Mouse (Mus musculus): Measurements from ENCODE around the gene Dact3. TPM values are rescaled to one million over a fixed set of nuclear protein-coding genes. Genes with fewer than 3 reads are reported as not detected.
A peak's percentile ranks its signal among the peaks of the same experiment; 100 is the strongest.

Gene Dact3
- total RNA-seq, 2 experiments from 2014 or later: 3.9 to 7.1 TPM

DNA sequence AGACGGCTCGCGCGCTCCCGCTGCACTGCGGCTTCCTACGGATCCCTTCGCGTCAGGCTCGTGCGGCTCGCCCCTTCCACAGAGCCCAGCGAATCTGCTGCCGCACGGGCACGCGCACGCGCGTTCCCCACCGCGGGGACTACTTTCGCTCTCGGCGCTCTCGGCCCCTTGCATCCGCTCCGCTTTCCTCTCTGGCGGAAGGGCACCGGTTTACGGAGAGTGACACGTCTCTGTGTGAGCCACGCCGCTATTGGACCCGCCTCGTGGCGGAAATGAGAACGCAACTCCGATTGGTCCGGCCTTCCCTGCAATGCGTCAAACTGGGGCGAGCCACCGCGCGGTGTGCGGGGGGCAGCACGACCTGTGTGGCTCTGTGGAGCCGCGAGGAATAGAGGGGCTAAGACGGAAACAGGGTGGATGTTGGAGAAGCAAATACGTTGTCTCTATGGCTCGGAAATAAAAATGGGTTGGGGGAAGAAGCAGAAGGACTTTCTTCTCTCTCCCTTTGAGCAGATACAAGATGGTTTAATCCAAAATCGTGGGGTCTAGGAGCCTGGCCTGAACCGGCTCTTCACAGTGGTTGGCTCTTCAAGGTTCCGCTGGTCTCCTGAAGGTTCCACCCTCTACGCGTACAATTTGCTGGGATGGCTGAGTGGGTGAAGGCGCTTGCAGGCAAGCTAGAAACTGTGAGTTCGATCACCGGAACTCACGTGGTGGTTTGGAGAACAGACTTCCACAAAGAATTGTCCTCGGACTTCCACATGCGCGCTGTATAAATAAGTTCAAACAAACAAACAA is 49.1 kb downstream of the Dact3 start, which contains the start of gene Calm3:
TSS of gene Calm3 (minus strand) at position 78 of the 798 bp plus-strand sequence.
- intact Hi-C loops (cut with DNase I; ENCODE audit: low total_unique reads): no loop called here

DNA sequence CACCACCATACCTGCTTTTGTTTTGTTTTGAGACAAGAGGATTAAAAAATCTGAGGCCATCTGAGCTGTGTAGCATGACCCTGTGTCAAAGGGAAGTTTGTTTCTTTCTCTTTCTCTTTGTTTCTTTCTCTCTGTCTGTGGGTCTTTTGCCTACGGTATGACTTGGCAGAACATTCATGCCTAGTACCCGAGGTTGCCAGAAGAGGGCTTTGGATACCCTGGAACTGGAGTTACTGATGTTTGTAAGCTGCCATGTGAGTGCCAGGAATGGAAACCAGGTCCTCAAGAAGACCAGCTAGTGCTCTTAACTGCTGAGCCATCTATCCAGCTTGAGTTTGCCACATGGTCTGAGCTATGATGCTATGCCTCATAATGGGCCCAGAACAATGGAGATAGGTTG is 53.2 kb downstream of the Dact3 start:
- intact Hi-C loops (cut with DNase I; ENCODE audit: low total_unique reads): no loop called here
- no peak for DNase-seq

More for the DNA sequence above, 49.1 kb downstream of the Dact3 start, which contains the start of gene Calm3:
- DNase-seq: peak; percentile 99

DNA sequence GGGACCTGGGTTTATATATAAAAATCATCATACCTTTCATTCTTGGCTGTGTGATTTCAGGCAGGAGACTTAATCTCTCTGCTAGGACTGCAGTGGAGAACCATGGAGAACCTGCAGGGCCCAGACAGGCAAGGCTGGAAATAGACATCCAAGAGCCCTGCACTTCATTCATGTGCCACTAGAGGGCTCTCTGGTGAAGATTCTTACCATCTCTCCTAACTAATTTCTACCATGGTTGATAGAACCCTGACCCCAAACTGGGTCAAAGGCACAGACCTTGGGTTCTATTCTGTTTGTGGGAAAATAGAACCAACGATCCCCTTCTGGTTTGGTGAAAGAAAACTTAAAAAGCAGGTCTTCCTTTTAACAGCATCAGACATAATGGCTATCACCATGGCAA is 55.7 kb downstream of the Dact3 start:
- DNase-seq: no peak
- intact Hi-C loops (cut with DNase I; ENCODE audit: low total_unique reads): loop anchor here (2.0 to 5.0 kb wide), 2 partner anchors 70 to 121 kb away; no protein-coding TSS in a partner anchor

DNA sequence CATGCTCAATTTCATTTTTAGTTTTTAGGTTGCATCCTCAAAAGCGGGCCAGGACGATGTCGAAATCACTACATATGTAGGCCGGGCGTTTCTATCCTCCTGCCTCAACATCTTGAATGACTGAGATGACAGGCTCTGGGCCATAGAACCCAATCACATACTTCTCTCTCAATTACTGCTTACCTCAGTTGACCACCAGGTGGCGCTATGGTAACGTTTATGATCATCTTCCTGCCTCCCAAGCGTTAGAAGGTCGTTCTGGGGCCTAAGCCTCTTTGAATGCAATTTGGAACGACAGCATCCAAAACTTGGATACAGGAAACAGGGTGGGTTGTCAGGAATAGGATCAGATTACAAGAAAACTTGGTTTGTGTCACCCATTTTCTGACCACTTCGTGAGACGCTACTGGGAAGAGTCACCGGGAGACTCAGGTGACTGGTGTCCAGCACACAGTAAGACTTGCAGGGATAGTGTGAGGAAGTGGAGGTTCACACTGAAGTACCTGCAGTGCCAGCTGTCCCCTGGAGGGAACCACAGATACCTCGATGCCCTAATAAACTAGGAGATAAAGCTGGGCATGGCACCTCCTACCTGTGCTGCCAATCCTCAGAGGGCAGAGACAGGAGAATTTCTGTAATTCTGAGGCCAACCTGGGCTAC is 57.0 kb downstream of the Dact3 start:
- DNase-seq: peak; percentile 78
- intact Hi-C loops (cut with DNase I; ENCODE audit: low total_unique reads): loop anchor here (2.0 to 5.0 kb wide), 3 partner anchors 69 to 133 kb away; no protein-coding TSS in a partner anchor

DNA sequence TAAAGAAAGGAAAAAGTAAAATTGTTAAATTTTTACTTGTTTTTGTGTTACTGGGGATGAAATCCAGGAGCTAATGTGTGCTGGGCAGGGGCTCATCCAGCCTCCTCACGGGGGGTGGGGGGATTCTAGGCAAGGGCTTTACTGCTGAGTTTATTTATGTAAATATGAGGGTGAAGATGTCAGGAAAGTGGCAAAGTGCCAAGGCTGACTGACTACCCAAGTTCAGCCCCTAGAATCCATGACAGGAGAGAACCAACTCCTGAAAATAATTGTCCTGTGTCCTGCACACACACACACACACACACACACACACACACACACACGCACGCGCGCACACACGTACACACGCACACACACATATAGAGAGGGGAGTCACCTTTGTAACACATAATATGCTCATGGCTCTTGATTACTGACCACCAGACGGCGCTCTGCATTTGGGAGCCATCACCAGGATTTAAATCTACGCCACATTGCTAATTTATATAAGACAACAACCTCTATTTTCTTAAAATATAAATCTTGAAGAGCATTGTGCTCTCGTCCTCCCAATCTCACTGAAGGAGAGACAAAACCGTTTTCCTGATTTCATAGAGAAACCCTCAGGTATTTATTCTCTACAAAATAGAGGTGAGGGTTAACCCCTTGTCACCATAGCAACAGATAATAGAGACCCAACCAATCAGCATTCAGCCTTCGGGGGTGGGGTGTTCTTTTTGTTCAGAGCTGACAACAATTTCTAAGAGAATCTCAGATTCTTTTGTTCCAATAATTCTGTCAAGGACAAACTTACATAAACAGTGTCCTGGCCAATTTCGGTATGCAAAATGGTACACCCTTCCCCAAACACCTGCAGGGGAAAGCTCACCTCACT is 57.8 kb downstream of the Dact3 start:
- no peak for DNase-seq
- intact Hi-C loops (cut with DNase I; ENCODE audit: low total_unique reads): loop anchor here (2.0 to 5.0 kb wide), 2 partner anchors 119 to 132 kb away; no protein-coding TSS in a partner anchor

Other genes with a start within 250 kb of the Dact3 start
- gene Ceacam15, start 199.6 kb upstream of the Dact3 start, total RNA-seq (2021): not detected
- not detected for gene Ceacam9, start 153.4 kb upstream of the Dact3 start, total RNA-seq (2021)
- gene Ap2s1, start 136.9 kb upstream of the Dact3 start, total RNA-seq (2021): 10 to 100 TPM; 62.5 to 62.9 TPM
- 10 to 100 TPM; 25.4 to 27.0 TPM for gene Slc1a5, start 94.0 kb upstream of the Dact3 start, total RNA-seq (2021)
- 10 to 100 TPM; 22.6 to 29.3 TPM for gene Strn4, start 59.4 kb upstream of the Dact3 start, total RNA-seq (2021)
- gene Fkrp, start 58.6 kb upstream of the Dact3 start, total RNA-seq (2021): 10 to 100 TPM; 24.2 to 25.8 TPM
- 10 to 100 TPM in 1 of 2 experiments, 1 to 10 TPM in 1; 8.5 to 11.8 TPM for gene Prkd2, start 32.4 kb upstream of the Dact3 start, total RNA-seq (2021)
- under 1 TPM; 0.47 to 0.66 TPM for gene Gng8, start 16.5 kb downstream of the Dact3 start, total RNA-seq (2021)
- 1 to 10 TPM; 1.6 to 2.6 TPM for gene Ptgir, start 31.2 kb downstream of the Dact3 start, total RNA-seq (2021)
- 100 to 1,000 TPM; 247 to 276 TPM for gene Calm3, start 48.8 kb downstream of the Dact3 start, total RNA-seq (2021)
- 10 to 100 TPM in 1 of 2 experiments, 1 to 10 TPM in 1; 9.2 to 11.8 TPM for gene Pnmal2, start 69.4 kb downstream of the Dact3 start, total RNA-seq (2021)
- not detected for gene Pnmal1, start 84.4 kb downstream of the Dact3 start, total RNA-seq (2021)
- under 1 TPM in 1 of 2 experiments, not detected in 1; 0.04 TPM for gene Gm42372, start 107.8 kb downstream of the Dact3 start, total RNA-seq (2021)
- 1 to 10 TPM; 5.8 to 6.5 TPM for gene Ccdc8, start 117.4 kb downstream of the Dact3 start, total RNA-seq (2021)
- 10 to 100 TPM; 56.3 to 67.8 TPM for gene Ppp5c, start 152.6 kb downstream of the Dact3 start, total RNA-seq (2021)
- gene Hif3a, start 187.1 kb downstream of the Dact3 start, total RNA-seq (2021): 1 to 10 TPM; 1.6 to 6.0 TPM
- gene Psg16, start 198.7 kb downstream of the Dact3 start, total RNA-seq (2021): under 1 TPM; 0.04 to 0.09 TPM